Mouse (Mus musculus) CH12.LX (cell line): ENCODE data around the gene Gm20388. TPM values are rescaled to one million over a fixed set of nuclear protein-coding genes. Genes with fewer than 3 reads are reported as not detected.

ENCODE experiments used
- DNase-seq: peaks from one replicate; pipeline ENCODE4 v3.0.0-alpha.2; 2013; ENCODE audit errors: extremely low read depth
- H3K27ac ChIP-seq: 2 replicates; pipeline ENCODE4 v1.5.1; 2012; ENCODE audit warnings: low read depth, mild to moderate bottlenecking, control low read depth, moderate library complexity; ENCODE audit not compliant: insufficient read depth
- H3K27me3 ChIP-seq: replicated peaks from 2 replicates; pipeline ENCODE3; 2012; ENCODE audit warnings: inconsistent platforms
- H3K36me3 ChIP-seq, 2 experiments: replicated peaks in 1 of 2; 2 replicates each; pipeline versions ENCODE3 to v1.6.1; 2012; ENCODE audit warnings: inconsistent platforms in 1 of 2, low read length in 1 of 2, mild to moderate bottlenecking in 1 of 2, mixed read lengths in 1 of 2, moderate library complexity in 1 of 2; ENCODE audit not compliant: control insufficient read depth in 1 of 2, insufficient read depth in 1 of 2
- H3K4me1 ChIP-seq, 2 experiments: 2 replicates each; pipeline ENCODE4 v1.6.1; 2012; ENCODE audit warnings: inconsistent platforms in 1 of 2, moderate library complexity in 1 of 2; ENCODE audit not compliant: insufficient read depth in 2 of 2, control insufficient read depth in 1 of 2
- H3K4me2 ChIP-seq: 2 replicates; pipeline ENCODE4 v1.6.1; 2012; ENCODE audit warnings: low read depth, mild to moderate bottlenecking, control low read depth; ENCODE audit not compliant: poor library complexity, insufficient read depth, severe bottlenecking
- H3K4me3 ChIP-seq, 3 experiments: fragments of 150-350 bp in 1 of 3; sonication (generic) in 1 of 3; replicated peaks in 1 of 3; 2 replicates each; pipeline versions ENCODE3 to v1.5.1; 2011 to 2012; ENCODE audit warnings: low read depth in 2 of 3, low read length in 2 of 3, mild to moderate bottlenecking in 2 of 3, moderate library complexity in 2 of 3, control low read depth in 1 of 3, improper control_type of control experiment in 1 of 3, inconsistent platforms in 1 of 3, mixed read lengths in 1 of 3; ENCODE audit not compliant: poor library complexity in 1 of 3
- H3K79me2 ChIP-seq: replicated peaks from 2 replicates; pipeline ENCODE4 v1.6.1; 2012; ENCODE audit warnings: mild to moderate bottlenecking, moderate library complexity; ENCODE audit not compliant: control insufficient read depth, poor library complexity, insufficient read depth, severe bottlenecking; ENCODE audit errors: extremely low read depth
- H3K9ac ChIP-seq: 2 replicates; pipeline ENCODE4 v1.6.1; 2012; ENCODE audit warnings: low read depth, mild to moderate bottlenecking, control low read depth, moderate library complexity; ENCODE audit not compliant: insufficient read depth
- H3K9me3 ChIP-seq: replicated peaks from 2 replicates; pipeline ENCODE3; 2012; ENCODE audit warnings: low read length, inconsistent platforms, mixed read lengths
- BHLHE40 ChIP-seq: IDR thresholded peaks from 2 replicates; pipeline ENCODE4 v1.6.1; 2011; ENCODE audit warnings: mild to moderate bottlenecking, low read depth, low read length, improper control_type of control experiment
- CHD2 ChIP-seq: IDR thresholded peaks from 2 replicates; pipeline ENCODE4 v1.6.1; 2011; ENCODE audit warnings: low read length, improper control_type of control experiment
- ELF1 ChIP-seq: IDR thresholded peaks from 2 replicates; pipeline ENCODE4 v1.6.1; 2014; ENCODE audit warnings: low read depth, mild to moderate bottlenecking, inconsistent platforms, low read length, improper control_type of control experiment
- EP300 ChIP-seq: IDR thresholded peaks from 2 replicates; pipeline ENCODE4 v1.6.1; 2011; ENCODE audit warnings: low read length, improper control_type of control experiment
- ETS1 ChIP-seq: conservative IDR thresholded peaks from 2 replicates; pipeline ENCODE4 v1.6.1; 2012; ENCODE audit warnings: low read depth, mild to moderate bottlenecking, inconsistent platforms, low read length, improper control_type of control experiment, moderate library complexity
- IRF4 ChIP-seq: IDR thresholded peaks from 2 replicates; pipeline ENCODE4 v1.6.1; 2014; ENCODE audit warnings: low read depth, mild to moderate bottlenecking, inconsistent platforms, low read length, improper control_type of control experiment
- JUN ChIP-seq: IDR thresholded peaks from 2 replicates; pipeline ENCODE4 v1.6.1; 2011; ENCODE audit warnings: low read depth, mild to moderate bottlenecking, low read length, improper control_type of control experiment, moderate library complexity; ENCODE audit not compliant: insufficient read depth
- KAT2A ChIP-seq: IDR thresholded peaks from 2 replicates; pipeline ENCODE4 v1.6.1; 2012; ENCODE audit warnings: low read length, improper control_type of control experiment, inconsistent platforms; ENCODE audit not compliant: insufficient replicate concordance
- MAFK ChIP-seq: IDR thresholded peaks from 2 replicates; pipeline ENCODE4 v1.6.1; 2011; ENCODE audit warnings: low read length, improper control_type of control experiment; ENCODE audit not compliant: insufficient replicate concordance
- MAZ ChIP-seq: IDR thresholded peaks from 2 replicates; pipeline ENCODE4 v1.6.1; 2012; ENCODE audit warnings: low read depth, mild to moderate bottlenecking, inconsistent platforms, low read length, improper control_type of control experiment, moderate library complexity
- MEF2A ChIP-seq: IDR thresholded peaks from 2 replicates; pipeline ENCODE4 v1.6.1; 2014; ENCODE audit warnings: low read depth, mild to moderate bottlenecking, inconsistent platforms, low read length, improper control_type of control experiment, borderline replicate concordance
- MYC ChIP-seq: IDR thresholded peaks from 2 replicates; pipeline ENCODE4 v1.6.1; 2011; ENCODE audit warnings: low read depth, mild to moderate bottlenecking, improper control_type of control experiment, low read length
- NRF1 ChIP-seq: IDR thresholded peaks from 2 replicates; pipeline ENCODE4 v1.6.1; 2014; ENCODE audit warnings: low read depth, mild to moderate bottlenecking, inconsistent platforms, low read length, improper control_type of control experiment, moderate library complexity
- PAX5 ChIP-seq: IDR thresholded peaks from 2 replicates; pipeline ENCODE4 v1.6.1; 2012; ENCODE audit warnings: low read length, inconsistent platforms, mixed read lengths
- POLR2A ChIP-seq: IDR thresholded peaks from 2 replicates; pipeline ENCODE4 v1.6.1; 2011; ENCODE audit warnings: low read depth, mild to moderate bottlenecking, improper control_type of control experiment, low read length
- RAD21 ChIP-seq: IDR thresholded peaks from 2 replicates; pipeline ENCODE4 v1.6.1; 2011; ENCODE audit warnings: low read depth, mild to moderate bottlenecking, low read length, improper control_type of control experiment, moderate library complexity
- SIN3A ChIP-seq: IDR thresholded peaks from 2 replicates; pipeline ENCODE4 v1.6.1; 2012; ENCODE audit warnings: low read length, improper control_type of control experiment, inconsistent platforms
- SMC3 ChIP-seq: IDR thresholded peaks from 2 replicates; pipeline ENCODE4 v1.6.1; 2011; ENCODE audit warnings: low read depth, low read length, improper control_type of control experiment
- TCF12 ChIP-seq: IDR thresholded peaks from 2 replicates; pipeline ENCODE4 v1.6.1; 2014; ENCODE audit warnings: low read depth, mild to moderate bottlenecking, inconsistent platforms, low read length, improper control_type of control experiment
- UBTF ChIP-seq: IDR thresholded peaks from 2 replicates; pipeline ENCODE4 v1.6.1; 2012; ENCODE audit warnings: low read depth, mild to moderate bottlenecking, inconsistent platforms, low read length, improper control_type of control experiment, moderate library complexity
- USF1 ChIP-seq: IDR thresholded peaks from 2 replicates; pipeline ENCODE4 v1.6.1; 2014; ENCODE audit warnings: low read depth, mild to moderate bottlenecking, inconsistent platforms, low read length, improper control_type of control experiment
- ZMIZ1 ChIP-seq: IDR thresholded peaks from 2 replicates; pipeline ENCODE4 v1.6.1; 2012; ENCODE audit warnings: low read depth, mild to moderate bottlenecking, inconsistent platforms, low read length, improper control_type of control experiment
- dilution Hi-C: fragments of 300-500 bp; cut with MboI; formaldehyde crosslinking; loops from 2 replicates; pipeline ENCODE4 v1.14.3; 2020; ENCODE audit warnings: low sequenced_read_pairs; ENCODE audit not compliant: extremely low pct_unique_long_range_greater_than_20kb, extremely low pct_ligation_motif_present
- in situ Hi-C: fragments of 300-500 bp; cut with MboI; formaldehyde crosslinking; loops from 3 replicates; pipeline ENCODE4 v1.14.3; 2019; ENCODE audit warnings: low sequenced_read_pairs, low pct_ligation_motif_present, low pct_unique_long_range_greater_than_20kb, mixed read lengths
- polyA plus RNA-seq: library from polyadenylated mRNA; unstranded; fragments of >175 nt; gene quantifications from 2 replicates; pipeline ENCODE4 v1.2.1, GENCODE M21; 2012; ENCODE audit warnings: low read depth; ENCODE audit not compliant: insufficient read length
- total RNA-seq, 2 experiments: library from RNA; depleted of rRNA; stranded (reverse); fragments of 300-350 nt in 1 of 2; fragments of >200 nt in 1 of 2; gene quantifications; 2 replicates each; pipeline ENCODE4 v1.2.3; 2012 to 2014

The Gm20388 gene
- total and polyA plus RNA-seq, 3 experiments = 14.8 to 26.3 (median 22.2) TPM

GRCm38 (mm10) chr8:121721072-121721471 is 1810.4 kb downstream of the Gm20388 start:
- Histone ChIP-seq H3K36me3 (no peaks in the 10 kb centered on the region), H3K79me2 (no peaks in the 10 kb centered on the region)
- dilution Hi-C loops = no loop called here
- DNase-seq = no peak
- TF ChIP-seq RAD21 = no peak
- no peak for TF ChIP-seq MYC
- no peak for TF ChIP-seq JUN
- no peak for TF ChIP-seq ELF1
- no peak for TF ChIP-seq CHD2
- TF ChIP-seq EP300 = no peak
- TF ChIP-seq USF1 = no peak
- TF ChIP-seq SIN3A = no peak
- TF ChIP-seq MAFK = no peak
- no peak for TF ChIP-seq POLR2A
- TF ChIP-seq ZMIZ1 = no peak
- no peak for TF ChIP-seq PAX5
- TF ChIP-seq TCF12 = no peak
- TF ChIP-seq MEF2A = no peak
- no peak for TF ChIP-seq ETS1
- TF ChIP-seq KAT2A = no peak
- TF ChIP-seq NRF1 = no peak
- TF ChIP-seq BHLHE40 = no peak
- TF ChIP-seq UBTF = no peak
- TF ChIP-seq, all 38 proteins: peak for 0
- H3K9ac ChIP-seq = no peak overlapping the region
- no peak overlapping the region for H3K27ac ChIP-seq
- H3K9me3 ChIP-seq = peaks cover 3% of the 10 kb centered on the region
- in situ Hi-C loops = no loop called here
- peaks cover 91% of the 10 kb centered on the region for H3K27me3 ChIP-seq
- peaks cover 4% of the 10 kb centered on the region in 2 experiments; a peak in 3 of 4 replicates for H3K4me1 ChIP-seq
- no peak overlapping the region for H3K4me2 ChIP-seq
- H3K4me3 ChIP-seq = no peak overlapping the region

- no peak for TF ChIP-seq MAZ
- TF ChIP-seq SMC3 = no peak
- no peak for TF ChIP-seq MYC
- TF ChIP-seq PAX5 = no peak
- TF ChIP-seq CHD2 = no peak
- no peak for TF ChIP-seq IRF4
- H3K27me3 ChIP-seq = peaks cover 84% of the 10 kb centered on the region
- no peak for DNase-seq
- H3K4me2 ChIP-seq = no peak overlapping the region
- no peaks in the 10 kb centered on the region for H3K36me3 ChIP-seq
- H3K4me3 ChIP-seq = no peak overlapping the region
- peaks cover 0 to 2% of the 10 kb centered on the region in 2 experiments; a peak in 1 of 4 replicates for H3K4me1 ChIP-seq
- dilution Hi-C loops = no loop called here
- peaks cover 10% of the 10 kb centered on the region for H3K9me3 ChIP-seq
- no peak overlapping the region for H3K27ac ChIP-seq
- in situ Hi-C loops = no loop called here
- no peaks in the 10 kb centered on the region for H3K79me2 ChIP-seq
- no peak overlapping the region for H3K9ac ChIP-seq
Observed at GRCm38 (mm10) chr8:121723846-121724245, 1813.2 kb downstream of the Gm20388 start.
